9 mouse cellular contexts compared by ENCODE assay signal in genomic region chr7:112376611-112377010, GRCm38 (mm10). TPM values are rescaled to one million over a fixed set of nuclear protein-coding genes. Genes with fewer than 3 reads are reported as not detected.
A peak's percentile ranks its signal among the peaks of the same experiment; 100 is the strongest.
DNase-seq lines count a peak whose midpoint lies in the region; ATAC-seq lines count a peak whose summit lies in the region.
"Had no signal": no experiment of that assay in that cellular context is flagged by ENCODE, and none has a peak within 500 bp of the region (broad histone marks: within the 10 kb centered on the region; RNA-seq: fewer than 3 reads in every experiment).

No protein-coding gene starts in this region.

- 24% methylated on average over 2 of the region's 2 CpGs for WGBS in heart, embryonic 11.5 days (ENCODE audit: insufficient replicate concordance)
- 51% methylated on average over 2 of the region's 2 CpGs for WGBS in kidney, embryonic 16.5 days
- WGBS in stomach, embryonic 14.5 days, result 57% methylated on average over 2 of the region's 2 CpGs

- H3K36me3 ChIP-seq in heart, embryonic 11.5 days (ENCODE audit: control insufficient read depth, insufficient read depth, low read length), result no peaks in the 10 kb centered on the region
- no peaks in the 10 kb centered on the region for H3K36me3 ChIP-seq in kidney, embryonic 16.5 days (ENCODE audit: insufficient read depth, low read length)
- no peaks in the 10 kb centered on the region for H3K36me3 ChIP-seq in stomach, embryonic 14.5 days (ENCODE audit: control insufficient read depth, insufficient read depth, low read length)
- H3K36me3 ChIP-seq: G1E; limb, embryonic 12.5 days had no signal

- no peak overlapping the region for H3K4me2 ChIP-seq in heart, embryonic 11.5 days
- no peak overlapping the region for H3K4me2 ChIP-seq in kidney, embryonic 16.5 days (replicated peaks; ENCODE audit: low read depth, low read length)
- no peak overlapping the region for H3K4me2 ChIP-seq in stomach, embryonic 14.5 days (replicated peaks; ENCODE audit: low read depth, low read length)
- H3K4me2 ChIP-seq: limb, embryonic 12.5 days had no signal

- H3K4me1 ChIP-seq in heart, embryonic 11.5 days (ENCODE audit: control insufficient read depth, insufficient read depth, low read length), result peaks cover 19% of the 10 kb centered on the region; the same call in 1 of the 2 replicates
- H3K4me1 ChIP-seq in kidney, embryonic 16.5 days (ENCODE audit: insufficient read depth, low read length), result peaks cover 49% of the 10 kb centered on the region
- H3K4me1 ChIP-seq in stomach, embryonic 14.5 days (ENCODE audit: control insufficient read depth, insufficient read depth, low read length), result 0 out of 2 replicates have a peak, but pooled peaks cover 7% of the 10 kb centered on the region

- H3K27ac ChIP-seq in heart, embryonic 11.5 days (ENCODE audit: low read depth, low read length), result peak overlapping the region; percentile 85
- peak overlapping the region; percentile 11; the same call in 1 of the 2 replicates for H3K27ac ChIP-seq in kidney, embryonic 16.5 days (ENCODE audit: low read length)
- H3K27ac ChIP-seq in stomach, embryonic 14.5 days (ENCODE audit: low read length), result peak overlapping the region; percentile 68; the same call in 1 of the 2 replicates
- H3K27ac ChIP-seq: limb, embryonic 12.5 days had no signal

- no peak overlapping the region for H3K4me3 ChIP-seq in heart, embryonic 11.5 days (ENCODE audit: low read depth, low read length)
- H3K4me3 ChIP-seq in kidney, embryonic 16.5 days (ENCODE audit: low read length), result no peak overlapping the region
- H3K4me3 ChIP-seq in stomach, embryonic 14.5 days (ENCODE audit: low read depth, low read length), result no peak overlapping the region
- H3K4me3 ChIP-seq: limb, embryonic 12.5 days had no signal

- no peak for DNase-seq in heart, adult 9 months (ENCODE audit: low spot score in 2 of 2)
- DNase-seq in kidney, adult 11 months, result no peak
- DNase-seq in Muller cell, postnatal 12 days (ENCODE audit: inconsistent ontology term), result peak; percentile 44
- DNase-seq in urinary bladder, postnatal 14 days (ENCODE audit: low spot score), result no peak

- no peak for ATAC-seq in heart, embryonic 11.5 days (replicated peaks; ENCODE audit: insufficient number of reproducible peaks, low FRiP score, low TSS enrichment)
- ATAC-seq in kidney, embryonic 16.5 days (ENCODE audit: low FRiP score, low TSS enrichment), result no peak
- no peak for ATAC-seq in stomach, embryonic 14.5 days (ENCODE audit: insufficient number of reproducible peaks, insufficient read depth, low FRiP score, low read depth)

- H3K9ac ChIP-seq in heart, embryonic 11.5 days (ENCODE audit: low read depth, low read length), result peak overlapping the region; percentile 13
- H3K9ac ChIP-seq in kidney, embryonic 16.5 days (replicated peaks; ENCODE audit: low read length), result no peak overlapping the region
- no peak overlapping the region for H3K9ac ChIP-seq in stomach, embryonic 14.5 days (replicated peaks; ENCODE audit: low read depth, low read length)
- H3K9ac ChIP-seq: limb, embryonic 12.5 days had no signal

- no peaks in the 10 kb centered on the region for H3K9me3 ChIP-seq in heart, embryonic 11.5 days (replicated peaks; ENCODE audit: control insufficient read depth, low read length)
- no peaks in the 10 kb centered on the region for H3K9me3 ChIP-seq in kidney, embryonic 16.5 days (ENCODE audit: low read length)
- H3K9me3 ChIP-seq in stomach, embryonic 14.5 days (ENCODE audit: control insufficient read depth, low read depth, low read length), result no peaks in the 10 kb centered on the region
- H3K9me3 ChIP-seq: limb, embryonic 12.5 days had no signal

- H3K27me3 ChIP-seq in heart, embryonic 11.5 days (ENCODE audit: control insufficient read depth, insufficient read depth, low read length), result no peaks in the 10 kb centered on the region
- H3K27me3 ChIP-seq in kidney, embryonic 16.5 days (ENCODE audit: insufficient read depth, low read length), result no peaks in the 10 kb centered on the region
- no peaks in the 10 kb centered on the region for H3K27me3 ChIP-seq in stomach, embryonic 14.5 days (ENCODE audit: control insufficient read depth, insufficient read depth, low read length)
- H3K27me3 ChIP-seq: limb, embryonic 12.5 days had no signal

RNA-seq across cellular contexts. Expression of gene Parva, which starts 50.7 kb away (rescaled TPM):
- 83.3 and 93.3 TPM in 2 replicates for polyA plus RNA-seq in heart, embryonic 11.5 days (2014; fragmentation: Nextera tagmentation; extraction: Ambion mirVana)
- polyA plus RNA-seq in kidney, embryonic 16.5 days (2015; fragmentation: Nextera tagmentation; extraction: Ambion mirVana), result 120 and 126 TPM in 2 replicates
- polyA plus RNA-seq in stomach, embryonic 14.5 days (2014; fragmentation: Nextera tagmentation; extraction: Ambion mirVana), result 128 and 135 TPM in 2 replicates
- polyA plus RNA-seq: G1E had no signal

Comparison
In these comparisons a context has a peak if more than half of its experiments do, and no peak if none do; other contexts are left out.
1. H3K27ac ChIP-seq: peak in every context shown above with its lines; median percentile 85 in heart, embryonic 11.5 days; 68 in stomach, embryonic 14.5 days; 11 in kidney, embryonic 16.5 days.